Mouse (Mus musculus) monocyte, adult 5-6 weeks (primary cell): ENCODE data around the gene Lrmda. TPM values are rescaled to one million over a fixed set of nuclear protein-coding genes. Genes with fewer than 3 reads are reported as not detected.

Experiments
- ATAC-seq: fragments of 153-309, 156-312 bp; replicated peaks from 2 replicates; pipeline ENCODE4 v1.8.0; 2017; ENCODE audit warnings: mild to moderate bottlenecking; ENCODE audit not compliant: low TSS enrichment, insufficient number of reproducible peaks, severe bottlenecking, poor library complexity, low FRiP score
- total RNA-seq: library from RNA; stranded (forward); fragments of 200-1000, 200-491, 200-594 nt; gene quantifications from 3 replicates; pipeline ENCODE4 v1.2.3, GENCODE M21; 2017

Lrmda gene
- total RNA-seq, 1 experiment from 2014 or later, result 6.4 TPM

GRCm38 (mm10) chr14:22335101-22335820, 315.7 kb downstream of the Lrmda start:
- no peak for ATAC-seq

GRCm38 (mm10) chr14:22339176-22339575, 319.7 kb downstream of the Lrmda start:
- no peak for ATAC-seq

- no peak for ATAC-seq
These were observed 323.8 kb downstream of the Lrmda start for GRCm38 (mm10) chr14:22343357-22343756.

- ATAC-seq, result no peak
These were observed 325.7 kb downstream of the Lrmda start for GRCm38 (mm10) chr14:22345248-22345647.

- no peak for ATAC-seq
These were observed 334.1 kb downstream of the Lrmda start for GRCm38 (mm10) chr14:22353626-22354025.

- no peak for ATAC-seq
These were observed 335.5 kb downstream of the Lrmda start for GRCm38 (mm10) chr14:22354769-22355574.

GRCm38 (mm10) chr14:22357991-22358503, 338.5 kb downstream of the Lrmda start:
- ATAC-seq, result no peak

- no peak for ATAC-seq
These were observed 344.7 kb downstream of the Lrmda start for GRCm38 (mm10) chr14:22364010-22364748.

GRCm38 (mm10) chr14:22364771-22365355, 345.4 kb downstream of the Lrmda start:
- ATAC-seq, result no peak

GRCm38 (mm10) chr14:22367615-22368014, 348.1 kb downstream of the Lrmda start:
- no peak for ATAC-seq

GRCm38 (mm10) chr14:22371136-22371535, 351.6 kb downstream of the Lrmda start:
- no peak for ATAC-seq

- no peak for ATAC-seq
These were observed 353.3 kb downstream of the Lrmda start for GRCm38 (mm10) chr14:22372666-22373360.

GRCm38 (mm10) chr14:22373361-22373745, 353.8 kb downstream of the Lrmda start:
- ATAC-seq, result no peak

- no peak for ATAC-seq
These were observed 357.6 kb downstream of the Lrmda start for GRCm38 (mm10) chr14:22377148-22377547.

- no peak for ATAC-seq
These were observed 362.6 kb downstream of the Lrmda start for GRCm38 (mm10) chr14:22382101-22382500.

- ATAC-seq, result no peak
These were observed 374.1 kb downstream of the Lrmda start for GRCm38 (mm10) chr14:22393616-22394015.

- ATAC-seq, result no peak
These were observed 382.9 kb downstream of the Lrmda start for GRCm38 (mm10) chr14:22402411-22402810.

- no peak for ATAC-seq
These were observed 387.1 kb downstream of the Lrmda start for GRCm38 (mm10) chr14:22406623-22407022.
